Mouse (Mus musculus) heart, adult 8-10 months (tissue): ENCODE results near the gene Crybb1. TPM values are rescaled to one million over a fixed set of nuclear protein-coding genes. Genes with fewer than 3 reads are reported as not detected.

Experiments used
- DNase-seq: peaks from one replicate; pipeline ENCODE4 v3.0.0; 2022; ENCODE audit warnings: low spot score
- total RNA-seq, 4 experiments: library from RNA; stranded (reverse); gene quantifications; 2 replicates each; pipeline ENCODE4 v1.2.4; 2022

Gene Crybb1
- total RNA-seq, 4 experiments from 2014 or later, result 2.0 to 3.4 (median 2.7) TPM

DNA sequence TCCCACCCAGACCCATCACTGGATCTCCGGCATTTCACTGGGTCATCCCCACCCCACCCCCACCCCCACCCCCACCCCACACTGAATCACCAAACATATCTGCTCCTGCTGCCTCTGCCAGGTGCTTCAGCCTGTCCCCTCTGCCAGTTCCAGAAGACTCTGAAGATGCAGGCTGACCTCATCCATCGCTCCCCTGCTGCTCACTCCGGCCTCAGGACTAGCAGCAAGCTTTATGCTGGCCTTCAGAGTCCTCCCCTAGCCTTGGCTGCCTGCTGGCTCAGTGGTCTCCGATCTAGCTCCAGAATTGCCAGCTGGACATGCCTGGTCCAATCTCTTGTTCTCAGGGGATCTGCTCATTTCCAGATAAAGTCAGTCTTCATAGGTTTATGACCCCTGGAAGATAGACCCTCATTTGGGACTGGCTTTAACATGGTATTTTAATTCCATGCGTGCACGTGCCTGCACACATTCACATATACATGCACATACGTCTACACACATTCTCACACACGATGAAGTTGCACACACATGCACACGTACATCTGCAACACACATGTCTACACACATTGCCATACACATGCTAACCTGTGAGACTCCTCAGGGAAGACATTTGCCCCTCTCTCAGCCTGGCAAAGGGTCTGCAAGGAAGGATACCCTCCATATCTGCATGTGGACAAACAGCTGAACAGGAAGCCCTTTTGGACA lies 17.6 kb upstream of the Crybb1 start:
- DNase-seq, result no peak

DNA sequence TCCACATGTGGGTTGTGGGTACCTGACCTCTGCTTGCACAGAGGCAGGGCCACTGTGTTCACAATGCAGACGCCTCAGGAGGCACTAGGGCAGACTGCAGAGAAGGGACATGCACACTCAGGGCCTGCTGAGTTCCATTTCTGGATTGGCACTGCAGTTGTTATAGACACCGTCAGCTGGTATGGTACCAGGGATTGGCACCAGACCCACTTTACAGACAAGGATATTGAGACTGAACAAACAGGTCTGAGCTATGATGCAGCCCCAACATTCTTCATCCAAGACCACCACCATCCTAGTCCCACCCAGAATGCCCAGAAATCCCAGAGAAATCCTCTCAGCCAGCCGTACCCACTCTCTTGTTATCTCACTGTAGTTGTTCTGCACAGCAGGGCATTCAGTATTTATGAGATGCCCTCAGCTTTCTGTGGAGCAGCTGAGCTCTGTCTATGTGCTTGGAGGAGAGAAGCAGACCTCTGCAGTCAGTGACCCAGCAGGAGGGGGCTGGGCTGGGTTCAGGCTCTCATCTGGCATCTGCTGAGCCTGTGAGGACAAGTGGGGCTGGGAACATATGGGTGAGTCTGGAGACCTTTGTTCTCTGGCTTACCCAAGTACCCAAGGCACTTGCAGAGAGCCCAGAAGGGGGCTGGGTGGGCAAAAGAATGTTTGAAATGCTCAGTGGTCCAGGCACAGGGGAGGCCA lies 16.7 kb upstream of the Crybb1 start:
- DNase-seq, result no peak

- peak; percentile 88 for DNase-seq
Measured at GRCm38 (mm10) chr5:112240761-112241160, 14.9 kb upstream of the Crybb1 start.

DNA sequence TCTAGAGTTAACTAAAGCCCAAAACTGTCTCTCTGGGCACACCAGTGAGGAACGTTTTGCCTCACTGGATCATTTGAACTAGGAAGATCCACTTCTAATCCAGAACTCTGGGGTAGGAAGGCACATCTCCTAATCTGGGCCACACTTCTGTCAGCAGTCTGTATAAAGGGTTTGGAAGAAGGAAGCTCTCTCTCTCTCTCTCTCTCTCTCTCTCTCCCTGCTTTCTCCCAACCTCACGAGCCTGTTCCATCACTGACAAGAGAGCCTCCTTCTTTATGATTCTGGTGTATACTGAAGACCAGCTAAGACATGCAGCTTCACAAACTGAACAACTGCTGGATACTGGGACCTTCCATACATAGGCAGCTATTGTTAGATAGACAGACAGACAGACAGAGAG lies 13.8 kb upstream of the Crybb1 start:
- no peak for DNase-seq

DNA sequence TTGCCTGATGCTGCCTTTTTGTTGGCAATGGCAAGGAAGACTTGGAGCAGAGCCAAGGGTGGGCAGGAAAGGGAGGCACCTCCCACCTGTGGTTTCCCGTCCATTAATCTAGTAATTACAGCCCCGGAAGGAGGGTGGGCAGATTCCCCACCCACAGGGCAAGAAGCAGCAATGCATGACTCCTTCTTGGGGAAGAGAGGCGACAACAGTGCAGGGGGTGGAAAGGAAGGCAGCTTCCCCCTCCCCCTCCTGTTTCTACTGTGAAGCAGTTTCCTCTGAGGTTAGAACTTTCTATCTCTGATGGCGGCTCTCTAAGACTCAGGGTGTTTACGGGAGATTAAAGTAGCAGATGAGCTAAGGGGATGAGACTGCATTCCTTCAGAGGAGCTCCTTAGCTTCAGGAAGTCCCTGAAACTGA lies 13.2 kb upstream of the Crybb1 start:
- peak; percentile 47 for DNase-seq

- DNase-seq, result no peak
Measured at GRCm38 (mm10) chr5:112243041-112243440, 12.6 kb upstream of the Crybb1 start.

DNA sequence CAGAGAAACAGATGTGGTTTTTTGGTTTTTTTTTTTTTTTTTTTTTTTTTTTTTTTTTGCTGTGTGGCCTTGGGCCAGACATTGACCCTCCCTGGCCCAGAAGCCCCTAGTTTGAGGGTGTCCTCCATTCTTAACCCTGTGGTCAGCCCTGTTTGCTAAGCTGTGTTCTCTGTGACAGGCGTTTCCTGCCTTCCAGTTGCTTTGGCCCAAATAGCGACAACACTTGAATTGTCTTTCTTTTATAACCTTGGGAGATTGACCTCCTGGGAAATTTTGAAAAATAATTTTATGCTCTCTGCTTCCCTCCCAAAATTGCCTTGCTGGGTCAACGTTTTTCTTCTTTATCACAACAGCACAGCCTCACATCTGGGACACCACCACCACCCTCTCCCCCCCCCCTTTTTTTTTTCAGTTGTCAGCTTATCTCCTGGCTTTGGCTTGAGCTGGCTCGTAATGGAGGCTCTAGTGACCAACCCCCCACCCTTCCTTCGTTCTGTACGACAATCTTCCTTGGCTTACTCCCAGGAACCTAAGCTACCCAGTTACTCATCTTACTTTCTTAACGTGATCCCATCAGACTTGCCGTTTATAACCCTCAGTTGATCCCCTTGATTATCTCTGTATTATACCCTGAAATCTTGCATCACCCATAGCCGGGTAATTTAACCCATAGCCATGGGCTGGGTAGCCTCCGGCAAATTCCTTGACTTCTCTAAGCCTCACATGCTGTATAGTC lies 11.9 kb upstream of the Crybb1 start:
- no peak for DNase-seq

DNA sequence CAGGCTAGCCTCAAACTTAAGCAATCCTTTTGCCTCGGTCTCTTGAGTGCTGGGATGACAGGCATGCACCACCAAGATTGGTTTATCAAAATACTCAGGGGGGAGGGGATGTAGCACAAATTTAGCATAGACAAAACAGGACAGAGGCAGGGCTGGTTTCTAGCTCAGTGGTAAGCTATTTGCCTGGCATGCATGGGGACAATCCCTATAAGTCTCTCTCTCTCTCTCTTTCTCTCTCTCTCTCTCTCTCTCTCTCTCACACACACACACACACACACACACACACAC lies 11.4 kb upstream of the Crybb1 start:
- DNase-seq, result no peak

DNA sequence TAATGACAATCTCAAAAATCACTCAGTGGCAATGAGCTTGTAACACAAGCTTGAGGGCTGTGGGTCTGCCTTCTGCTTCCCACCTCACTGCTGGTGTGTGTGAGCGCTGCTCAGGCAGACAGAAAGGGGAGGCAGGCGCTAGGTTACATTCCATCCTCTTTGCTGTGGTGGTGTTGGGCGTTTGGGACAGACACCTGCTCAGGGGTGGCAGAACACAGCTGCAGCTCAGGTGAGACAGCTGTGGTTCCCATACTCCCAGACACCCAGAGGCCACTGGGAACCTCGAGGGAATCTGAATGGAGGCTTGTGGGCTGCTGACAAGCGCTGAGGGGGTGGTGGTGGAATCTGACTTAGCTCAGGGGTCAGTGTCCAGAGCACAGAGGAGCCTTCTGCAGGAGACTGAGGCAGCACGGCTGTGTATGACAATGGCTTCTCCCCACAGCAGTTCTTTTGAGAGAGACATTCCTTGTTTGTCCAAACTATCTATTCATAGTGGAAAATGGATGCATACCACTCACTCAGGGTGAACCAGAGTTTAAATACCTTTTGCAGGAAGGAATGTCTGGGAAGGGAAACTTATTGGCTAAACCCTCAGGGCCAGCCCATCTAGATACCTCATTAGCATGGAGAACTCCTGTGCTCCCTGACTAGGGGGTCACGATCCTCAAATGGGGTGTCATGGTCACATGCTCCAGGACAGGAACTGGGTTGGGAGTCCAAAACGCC lies 10.6 kb upstream of the Crybb1 start:
- DNase-seq, result no peak

GRCm38 (mm10) chr5:112247399-112247798 lies 8.2 kb upstream of the Crybb1 start:
- DNase-seq, result no peak

DNA sequence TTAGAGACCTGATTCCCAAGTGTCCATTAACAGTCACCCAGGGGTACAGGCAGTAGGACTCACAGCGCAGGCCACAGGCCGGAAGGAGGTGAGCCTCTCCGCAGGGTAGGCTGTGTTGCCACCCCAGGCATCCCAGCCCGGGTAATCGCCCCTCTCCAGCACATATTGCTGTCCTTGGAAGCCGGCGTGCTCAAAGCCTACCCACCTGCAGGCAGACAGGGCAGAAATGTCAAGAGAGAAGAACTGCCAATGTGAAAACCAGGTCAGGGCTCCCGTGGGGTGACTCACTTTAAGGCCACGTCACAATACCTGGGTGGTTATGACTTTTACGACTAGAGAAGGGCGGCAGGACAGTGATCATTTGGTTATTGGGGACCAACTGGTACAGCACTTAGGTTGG lies 6.5 kb upstream of the Crybb1 start:
- DNase-seq, result no peak

GRCm38 (mm10) chr5:112252400-112252799 lies 3.2 kb upstream of the Crybb1 start, which contains the start of gene Cryba4:
Gene Cryba4, minus strand, starts transcription at chr5:112252518.
- peak; percentile 69 for DNase-seq

DNA sequence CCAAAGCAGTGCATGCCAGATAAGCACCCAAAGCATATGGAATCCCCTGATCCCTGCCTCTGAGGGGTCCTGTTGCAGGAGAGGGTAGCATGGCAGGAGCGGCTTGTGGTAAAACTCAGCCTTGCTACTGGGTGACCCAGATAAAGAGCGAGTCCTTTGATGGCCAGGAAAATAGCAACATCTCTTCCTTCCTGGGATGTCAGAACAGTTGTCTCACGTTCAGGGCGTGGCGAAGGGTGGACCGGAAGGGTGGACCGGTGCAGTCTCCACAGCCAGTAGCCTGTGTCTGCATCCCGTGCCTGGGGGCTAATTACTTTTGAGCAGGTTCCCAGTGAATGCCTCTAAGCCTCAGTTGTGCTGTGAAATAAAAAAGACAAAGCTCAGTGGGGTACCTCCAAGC lies 2.4 kb upstream of the Crybb1 start:
- DNase-seq, result peak; percentile 56

DNA sequence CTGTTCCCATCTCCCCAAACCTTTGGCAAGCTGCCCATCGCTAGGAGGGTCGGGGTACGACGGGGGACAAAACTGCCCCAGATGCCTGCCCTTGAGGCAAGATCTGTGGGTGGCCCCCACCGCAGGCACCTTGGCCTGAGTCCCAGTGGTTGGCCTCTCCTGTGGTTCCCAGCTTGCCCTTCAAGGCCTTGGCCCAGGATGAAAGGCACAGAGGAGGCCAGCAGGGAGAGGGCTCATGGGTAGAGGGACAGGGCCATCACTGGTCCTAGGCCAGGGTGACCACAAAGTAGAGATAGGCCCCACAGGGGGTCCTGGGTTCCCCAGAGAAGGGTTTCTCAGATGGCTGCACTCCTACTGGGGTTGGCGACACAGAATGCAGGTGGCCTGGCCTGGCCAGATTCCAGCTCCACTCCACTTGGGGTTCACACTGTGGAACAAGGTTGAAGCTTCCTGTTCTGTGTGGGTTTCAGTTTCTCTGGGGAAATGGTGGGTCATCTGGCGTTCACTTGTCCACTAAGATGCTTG lies 1.3 kb upstream of the Crybb1 start:
- DNase-seq, result peak; percentile 62

GRCm38 (mm10) chr5:112256457-112256856 lies 842 bp downstream of the Crybb1 start:
- DNase-seq, result no peak

GRCm38 (mm10) chr5:112257896-112258295 lies 2.3 kb downstream of the Crybb1 start:
- DNase-seq, result no peak

DNA sequence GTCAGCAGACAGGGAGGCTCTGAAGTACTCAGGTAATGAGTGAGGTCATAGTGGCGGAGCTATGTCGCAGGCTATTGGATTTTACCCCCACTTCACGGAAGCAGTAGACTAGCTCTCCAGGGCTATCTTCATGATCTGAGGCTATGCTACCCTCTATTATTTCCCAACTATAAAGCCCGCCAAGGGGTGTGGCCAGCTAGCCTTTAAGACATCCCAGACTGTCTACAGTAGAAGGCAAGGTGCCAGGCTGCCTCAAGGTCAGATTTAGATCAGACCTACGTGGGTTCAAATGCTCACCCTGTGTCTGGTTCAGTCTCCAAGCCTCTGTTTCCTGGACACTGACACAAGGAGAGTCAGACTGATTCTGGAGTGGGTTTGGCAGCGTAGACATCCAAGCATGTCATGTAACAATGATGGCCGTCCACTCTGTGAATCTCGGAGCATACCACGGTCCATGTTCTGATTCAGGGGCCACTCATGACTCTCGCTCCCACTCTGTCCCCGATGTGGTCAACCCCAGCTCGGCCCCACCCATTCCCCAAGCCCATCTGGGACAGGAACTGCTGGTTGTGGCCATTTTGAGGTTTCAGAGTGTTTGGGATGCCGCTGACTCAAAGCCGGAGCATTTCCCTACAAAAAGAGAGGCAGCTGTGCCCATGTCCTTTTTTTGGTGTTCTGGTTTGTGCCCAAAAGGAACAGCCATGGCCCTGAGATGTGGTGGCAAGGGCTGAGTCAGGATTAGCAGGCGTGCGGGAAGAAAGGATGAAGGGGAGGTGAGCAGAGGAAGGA lies 4.4 kb downstream of the Crybb1 start:
- DNase-seq, result no peak

DNA sequence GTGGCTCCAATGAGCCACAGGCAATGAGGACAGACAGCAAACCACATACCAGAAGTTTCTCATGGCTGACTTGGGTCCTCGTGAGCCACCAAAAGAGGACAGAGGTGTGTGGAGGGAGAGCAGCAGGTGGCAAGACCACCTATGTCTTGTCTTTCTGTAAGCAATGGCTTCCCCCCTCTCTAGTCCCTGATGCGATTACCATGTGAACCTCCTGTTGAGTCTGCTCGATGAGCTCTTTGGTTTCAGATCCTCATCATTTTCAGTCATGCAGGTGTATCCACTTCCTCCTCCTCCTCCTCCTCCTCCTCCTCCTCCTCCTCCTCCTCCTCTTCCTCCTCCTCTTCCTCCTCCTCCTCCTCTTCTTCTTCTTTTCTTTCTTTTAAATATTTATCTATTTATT lies 5.2 kb downstream of the Crybb1 start:
- no peak for DNase-seq

GRCm38 (mm10) chr5:112264099-112264498 lies 8.5 kb downstream of the Crybb1 start:
- no peak for DNase-seq

- no peak for DNase-seq
Measured at GRCm38 (mm10) chr5:112265110-112265509, 9.5 kb downstream of the Crybb1 start.

- no peak for DNase-seq
Measured at GRCm38 (mm10) chr5:112265515-112265914, 9.9 kb downstream of the Crybb1 start.
